Mouse (Mus musculus): ENCODE data around the gene Smpdl3b.
"Not testable (repeated sequence)": the region's sequence is repeated elsewhere in the genome, so short reads cannot be mapped to it uniquely, and the experiment has no call there.

Smpdl3b gene

DNA sequence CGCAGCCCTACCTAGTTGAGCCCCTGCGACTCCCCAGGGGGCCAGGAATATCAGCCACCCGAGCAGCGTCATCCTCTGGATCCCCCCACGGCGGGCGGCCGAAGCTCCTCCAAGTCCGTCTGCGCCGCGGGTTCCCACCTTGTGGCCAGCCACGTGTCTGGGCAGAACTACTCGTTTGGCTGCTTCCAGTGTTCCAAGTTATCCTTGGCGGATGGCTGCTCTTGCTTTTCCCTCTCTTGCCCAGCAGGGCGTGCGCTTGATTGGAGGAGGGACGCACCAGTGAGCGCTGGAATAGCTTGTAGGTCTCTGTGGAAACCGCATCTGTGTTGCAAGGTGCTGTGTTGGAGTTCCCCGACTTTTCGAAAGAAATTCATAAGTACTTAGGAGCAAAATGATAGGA lies at the start of gene Smpdl3b:
TSS of gene Smpdl3b (minus strand) at position 279 of the 400 bp plus-strand sequence.
- no peak for DNase-seq (ENCODE audit: low read depth, low spot score)

DNA sequence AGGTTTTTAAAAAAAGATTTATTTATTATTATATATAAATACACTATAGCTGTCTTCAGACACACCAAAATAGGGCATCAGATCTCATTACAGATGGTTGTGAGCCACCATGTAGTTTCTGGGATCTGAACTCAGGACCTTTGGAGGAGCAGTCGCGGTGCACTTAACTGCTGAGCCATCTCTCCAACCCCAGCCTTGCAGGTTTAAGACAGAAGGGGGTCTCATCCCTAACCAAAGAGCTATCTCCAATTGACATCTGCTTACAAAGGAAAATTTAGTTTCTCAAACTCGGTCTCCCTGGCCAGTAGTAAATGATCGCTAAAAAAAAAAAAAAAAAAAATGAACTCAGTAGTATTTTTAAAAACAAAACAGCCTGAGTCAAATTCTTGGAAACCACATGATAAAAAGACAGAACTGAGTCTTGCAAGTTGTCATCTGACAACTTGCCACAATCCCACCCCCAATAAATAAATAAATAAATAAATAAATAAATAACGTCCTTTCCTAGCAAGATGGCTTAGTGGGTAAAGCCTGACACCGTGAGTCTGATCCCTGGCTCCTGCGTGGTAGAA lies 49.7 kb upstream of the Smpdl3b start:
- no peak for DNase-seq (ENCODE audit: low read depth, low spot score)

DNA sequence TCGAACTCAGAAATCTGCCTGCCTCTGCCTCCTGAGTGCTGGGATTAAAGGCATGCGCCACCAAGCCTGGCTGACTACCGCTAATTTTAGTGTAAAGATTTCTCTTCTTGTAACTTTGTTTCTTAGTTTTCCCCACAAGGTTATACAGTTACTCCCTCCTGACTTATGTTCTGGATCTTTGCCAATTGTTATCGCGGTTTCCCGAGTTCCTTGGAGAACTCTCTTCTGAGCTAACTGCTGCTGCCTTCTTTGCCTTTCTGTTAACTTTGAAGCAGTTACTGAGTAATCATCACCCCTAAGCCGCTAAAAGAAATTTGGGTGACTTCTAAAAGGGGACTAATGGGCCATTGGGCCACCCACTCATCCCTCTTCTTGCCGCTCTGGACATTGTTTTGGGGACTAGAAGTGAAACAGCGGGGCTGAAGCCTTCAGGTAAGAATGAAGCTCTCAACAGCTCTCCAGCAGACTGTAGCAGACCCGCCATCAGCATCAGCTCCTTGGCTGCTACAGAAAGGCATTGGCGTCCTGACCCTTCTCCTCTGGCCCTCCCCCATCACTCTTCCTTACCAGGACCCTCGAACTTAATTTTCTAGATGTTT lies 48.6 kb upstream of the Smpdl3b start:
- DNase-seq (ENCODE audit: low read depth, low spot score): no peak

DNA sequence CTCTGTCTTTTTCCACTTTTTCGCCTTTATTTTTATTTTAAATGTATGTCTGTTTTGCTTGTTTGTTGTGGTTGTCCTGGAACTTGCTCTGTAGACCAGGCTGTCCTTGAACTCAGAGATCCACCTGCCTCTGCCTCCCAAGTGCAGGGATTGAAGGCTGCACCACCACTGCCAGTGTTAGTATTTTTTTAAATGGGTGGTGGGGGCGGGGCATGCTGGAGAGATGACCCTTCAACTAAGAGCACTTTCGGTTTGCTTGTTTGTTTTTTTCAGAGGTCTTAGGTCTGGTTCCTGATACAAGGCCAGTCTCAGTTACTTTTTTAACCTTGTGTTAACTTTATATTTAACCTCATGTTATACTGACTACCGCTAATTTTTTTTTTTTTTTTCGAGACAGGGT lies 48.1 kb upstream of the Smpdl3b start:
- no peak for DNase-seq (ENCODE audit: low read depth, low spot score)

DNA sequence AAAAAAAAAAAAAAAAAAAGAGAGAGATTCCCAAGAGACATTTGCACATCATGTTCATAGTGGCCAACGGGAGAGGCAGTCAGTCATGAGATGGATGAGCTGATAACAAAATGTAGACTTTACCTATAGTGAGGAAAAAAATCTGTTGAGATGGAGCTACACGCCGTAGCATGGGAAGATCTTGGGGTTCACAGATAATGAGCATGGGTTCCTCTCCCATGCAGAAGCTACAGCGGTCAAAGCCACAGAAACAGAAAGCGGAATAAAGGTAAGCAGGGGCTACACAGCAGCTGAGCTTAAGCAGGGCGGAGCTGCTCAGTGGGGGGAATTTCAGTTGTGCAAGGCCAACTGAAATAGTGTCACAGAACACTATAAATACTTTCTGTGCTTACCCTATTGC lies 47.3 kb upstream of the Smpdl3b start:
- DNase-seq (ENCODE audit: low read depth, low spot score): no peak

DNA sequence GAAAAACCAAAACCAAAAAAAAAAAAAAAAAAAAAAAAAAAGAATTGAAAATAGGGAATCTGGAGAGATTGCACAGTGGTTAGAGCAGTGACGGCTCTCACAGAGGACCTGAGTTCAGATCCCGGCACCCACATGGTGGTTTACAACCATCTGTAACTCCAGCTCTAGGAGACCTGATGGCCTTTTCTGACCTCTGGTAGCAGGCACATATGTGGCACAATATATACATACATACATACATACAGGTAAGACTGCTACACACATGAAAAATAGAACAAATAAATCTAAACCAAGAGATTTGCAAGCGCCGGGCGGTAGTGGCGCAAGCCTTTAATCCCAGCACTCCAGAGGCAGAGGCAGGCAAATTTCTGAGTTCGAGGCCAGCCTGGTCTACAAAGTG lies 46.8 kb upstream of the Smpdl3b start:
- DNase-seq (ENCODE audit: low read depth, low spot score): no peak

DNA sequence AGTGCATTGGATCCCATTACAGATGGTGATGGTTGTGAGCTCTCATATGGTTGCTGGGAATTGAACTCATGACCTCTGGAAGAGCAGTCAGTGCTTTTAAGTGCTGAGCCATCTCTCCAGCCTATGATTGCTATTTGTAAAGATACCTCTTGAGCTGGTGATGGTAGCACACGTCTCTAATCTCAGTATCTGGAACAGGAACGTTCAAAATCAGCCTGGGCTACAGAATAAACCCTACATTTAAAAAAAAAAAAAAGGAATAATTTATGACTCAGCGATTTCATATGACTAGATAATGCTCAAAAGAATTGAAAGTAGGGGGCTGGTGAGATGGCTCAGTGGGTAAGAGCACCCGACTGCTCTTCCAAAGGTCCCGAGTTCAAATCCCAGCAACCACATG lies 46.2 kb upstream of the Smpdl3b start:
- DNase-seq (ENCODE audit: low read depth, low spot score): no peak

DNA sequence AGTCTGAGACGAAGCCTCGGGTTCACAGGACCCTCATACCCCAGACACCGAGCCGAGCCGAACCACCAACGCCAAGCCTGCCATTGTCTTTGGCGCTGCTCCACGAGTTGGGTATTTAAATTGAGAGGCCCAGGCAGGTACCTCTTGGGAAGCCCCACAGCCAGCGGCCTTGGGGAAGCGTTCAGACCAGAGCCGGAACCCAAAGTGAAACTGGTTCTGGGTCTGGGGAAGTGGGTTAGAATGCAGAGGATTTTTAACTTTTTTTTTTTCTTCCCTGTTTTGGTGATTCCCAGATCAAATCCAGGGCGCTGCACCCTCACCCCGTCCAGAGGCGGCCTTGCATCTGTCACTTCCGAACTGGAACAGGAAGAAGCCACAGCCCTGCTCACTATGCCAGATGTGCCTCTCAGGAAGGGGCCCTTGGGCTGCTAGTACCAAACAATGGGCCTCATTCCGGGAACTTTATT lies 45.2 kb upstream of the Smpdl3b start:
- no peak for DNase-seq (ENCODE audit: low read depth, low spot score)

DNA sequence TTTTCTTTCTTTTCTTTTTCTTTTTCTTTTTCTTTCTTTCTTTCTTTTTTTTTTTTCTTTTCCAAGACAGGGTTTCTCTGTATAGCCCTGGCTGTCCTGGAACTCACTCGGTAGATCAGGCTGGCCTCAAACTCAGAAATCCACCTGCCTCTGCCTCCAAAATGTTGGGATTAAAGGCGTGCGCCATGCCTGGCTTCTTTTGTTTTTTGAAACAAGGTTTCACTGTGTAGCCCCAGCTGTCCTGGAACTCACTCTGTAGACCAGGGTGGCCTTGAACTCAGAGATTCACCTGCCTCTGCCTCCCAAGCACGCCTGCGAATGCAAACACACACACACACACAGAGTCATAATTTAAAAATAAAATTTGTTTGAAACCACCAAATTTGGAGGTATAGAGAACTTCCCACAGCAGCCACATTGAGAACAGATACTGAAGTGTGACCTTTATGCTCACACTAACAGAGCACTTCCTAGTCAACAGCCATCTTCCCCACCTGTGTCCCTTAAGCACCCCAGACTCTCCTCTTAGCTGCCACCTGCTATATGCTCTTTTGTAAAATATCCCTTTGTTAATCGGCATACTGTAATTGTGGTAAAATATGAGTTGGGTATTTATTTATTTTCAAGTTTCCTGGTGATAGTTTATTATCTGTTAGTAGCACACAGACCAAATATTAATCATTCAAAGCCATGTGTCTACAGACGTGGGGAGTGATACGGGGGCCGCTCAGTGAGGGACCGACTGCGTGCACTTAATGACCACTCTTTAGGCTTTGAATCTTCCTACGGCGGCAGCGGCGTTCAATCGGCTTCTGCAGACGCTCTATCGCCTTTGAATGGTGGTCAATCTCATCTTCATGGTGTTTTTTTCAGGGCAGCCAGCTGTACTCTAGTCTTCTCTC lies 44.4 kb upstream of the Smpdl3b start:
- no peak for DNase-seq (ENCODE audit: low read depth, low spot score)

DNA sequence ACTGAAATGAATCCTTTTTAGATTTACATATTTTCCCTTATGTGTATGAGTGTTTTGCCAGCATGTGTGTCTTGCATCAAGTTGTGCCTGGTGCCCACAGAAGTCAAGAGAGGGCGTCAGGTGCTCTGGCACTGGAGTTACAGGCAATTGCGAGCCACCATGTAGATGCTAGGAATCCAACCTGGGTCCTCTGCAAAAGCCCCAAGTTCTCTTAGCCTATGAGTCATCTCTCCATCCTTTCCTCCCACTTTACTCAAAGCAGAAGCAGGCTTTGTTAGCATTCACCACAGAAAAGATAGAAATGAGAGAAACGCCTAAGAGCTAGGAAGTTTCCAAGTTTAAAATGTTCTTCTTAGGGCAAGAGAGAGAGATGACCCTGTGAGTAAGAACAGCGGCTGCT lies 42.8 kb upstream of the Smpdl3b start:
- no peak for DNase-seq (ENCODE audit: low read depth, low spot score)

DNA sequence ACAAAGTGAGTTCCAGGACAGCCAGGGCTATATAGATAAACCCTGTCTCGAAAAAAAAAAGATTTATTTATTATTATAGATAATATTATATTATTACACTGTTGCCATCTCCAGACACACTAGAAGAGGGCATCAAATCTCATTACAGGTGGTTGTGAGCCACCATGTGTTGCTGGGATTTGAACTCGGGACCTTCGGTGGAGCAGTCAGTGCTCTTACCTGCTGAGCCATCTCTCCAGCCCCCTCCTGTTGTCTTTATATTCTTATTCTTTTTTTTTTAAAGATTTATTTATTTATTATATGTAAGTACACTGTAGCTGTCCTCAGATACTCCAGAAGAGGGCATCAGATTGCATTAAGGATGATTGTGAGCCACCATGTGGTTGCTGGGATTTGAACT lies 41.6 kb upstream of the Smpdl3b start:
- not testable (repeated sequence) for DNase-seq (ENCODE audit: low read depth, low spot score)

DNA sequence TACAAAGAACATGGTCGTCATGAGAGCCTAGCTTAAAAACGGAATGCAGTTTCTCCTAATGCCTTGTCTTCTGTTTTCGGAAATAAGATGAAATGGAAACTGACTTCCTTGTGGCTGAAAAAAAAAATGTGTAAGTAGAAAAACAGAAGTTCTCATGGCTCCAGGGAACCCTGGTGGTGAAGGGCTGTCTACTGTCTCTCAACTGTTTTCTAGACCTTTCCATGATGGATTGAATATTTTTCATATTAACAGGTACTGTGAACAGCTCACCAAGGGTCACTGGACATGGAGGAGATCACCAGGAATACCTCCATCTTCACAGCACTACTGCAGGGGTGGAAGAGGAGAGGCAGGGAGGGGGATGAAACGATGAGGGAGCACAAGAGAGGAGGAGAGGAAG lies 41.0 kb upstream of the Smpdl3b start:
- no peak for DNase-seq (ENCODE audit: low read depth, low spot score)

DNA sequence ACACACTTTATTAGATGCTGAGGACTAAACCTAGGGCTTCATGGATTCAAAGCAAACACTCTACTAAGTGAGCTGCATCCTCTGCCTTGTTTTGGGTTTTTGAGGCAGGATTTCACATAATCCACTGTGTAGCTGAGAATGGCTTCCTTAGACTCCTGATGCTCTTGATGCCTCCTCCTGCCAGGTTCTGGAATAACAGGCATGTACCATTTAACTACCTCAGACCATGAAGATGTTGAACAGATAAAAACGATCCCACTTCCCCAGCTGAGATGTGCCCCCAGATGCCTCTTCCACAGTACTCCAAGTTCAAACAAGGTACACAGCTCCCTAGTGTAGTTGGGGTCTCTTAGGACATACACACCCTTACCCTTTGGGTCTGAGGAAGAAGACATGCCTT lies 40.4 kb upstream of the Smpdl3b start:
- no peak for DNase-seq (ENCODE audit: low read depth, low spot score)

DNA sequence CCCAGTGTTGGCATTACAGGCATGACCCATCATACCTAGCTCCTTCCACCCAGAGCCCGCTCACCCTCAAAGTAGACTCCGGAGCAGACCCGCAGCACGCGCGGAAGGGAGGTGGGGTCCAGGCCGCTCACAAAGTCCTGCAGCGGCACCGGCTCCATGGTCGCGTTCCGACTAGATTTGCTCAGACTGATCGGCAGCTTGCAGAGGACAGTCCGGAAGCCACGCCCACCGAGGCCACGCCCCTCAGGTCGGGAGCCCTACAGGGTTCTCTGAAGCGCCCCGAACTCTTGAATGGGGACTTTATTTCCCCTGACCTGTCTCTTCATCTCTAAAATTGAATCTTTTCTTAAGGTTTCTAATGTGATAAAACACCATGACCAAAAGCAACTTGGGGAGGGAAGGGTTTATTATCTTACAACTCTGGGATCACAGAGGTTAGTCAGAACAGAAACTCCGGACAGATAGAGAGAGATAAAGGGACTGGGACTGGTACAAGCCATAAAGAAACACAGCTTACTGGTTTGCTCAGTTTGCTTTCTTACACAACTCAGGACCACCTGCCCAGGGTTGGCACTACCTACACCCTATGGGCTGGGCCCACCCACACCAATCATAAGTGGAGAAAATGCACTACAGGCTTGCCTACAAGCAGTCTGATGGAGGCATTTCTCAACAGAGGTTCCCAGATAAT lies 39.3 kb upstream of the Smpdl3b start, which contains the start of gene Themis2:
TSS of gene Themis2 (minus strand) at position 192 of the 691 bp plus-strand sequence.
- no peak for DNase-seq (ENCODE audit: low read depth, low spot score)

DNA sequence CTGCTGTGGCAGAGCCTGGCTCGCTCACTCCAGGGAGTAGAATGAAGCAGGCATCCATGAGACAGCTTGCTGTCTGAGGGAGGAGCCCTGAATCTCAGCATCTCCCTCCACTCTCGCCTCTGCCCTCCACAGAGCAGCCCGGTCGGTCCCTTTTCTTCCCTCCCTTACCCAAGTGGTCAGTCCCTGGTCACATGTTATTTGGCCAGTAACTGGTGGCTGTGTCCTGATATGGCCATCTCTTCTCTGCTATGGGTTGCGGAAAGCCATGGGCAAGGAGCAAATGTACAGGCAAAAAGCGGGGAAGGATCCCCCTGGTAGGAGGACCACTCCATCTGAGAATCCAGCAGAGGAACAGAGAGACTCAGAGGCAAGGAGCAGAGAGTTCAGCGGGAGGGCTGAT lies 38.1 kb upstream of the Smpdl3b start:
- no peak for DNase-seq (ENCODE audit: low read depth, low spot score)

DNA sequence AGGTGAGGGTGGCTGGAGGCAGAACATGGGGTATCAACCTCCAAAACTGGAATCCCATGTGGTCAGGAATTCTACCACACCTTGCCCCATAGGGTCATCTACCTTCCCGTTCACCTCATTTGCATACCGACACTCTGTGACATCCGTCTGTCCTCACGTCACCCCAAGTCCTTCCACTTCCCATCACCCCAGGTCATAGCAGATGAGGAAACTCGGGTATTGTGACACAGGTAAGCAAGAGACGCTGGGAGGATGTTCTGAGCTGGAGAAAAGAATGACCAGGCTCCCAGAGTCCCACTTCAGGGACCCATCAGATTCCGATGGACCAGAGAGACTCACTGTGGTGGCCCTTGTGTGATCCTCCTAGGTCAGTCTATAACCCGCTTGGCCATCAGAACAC lies 37.7 kb upstream of the Smpdl3b start:
- DNase-seq (ENCODE audit: low read depth, low spot score): no peak

DNA sequence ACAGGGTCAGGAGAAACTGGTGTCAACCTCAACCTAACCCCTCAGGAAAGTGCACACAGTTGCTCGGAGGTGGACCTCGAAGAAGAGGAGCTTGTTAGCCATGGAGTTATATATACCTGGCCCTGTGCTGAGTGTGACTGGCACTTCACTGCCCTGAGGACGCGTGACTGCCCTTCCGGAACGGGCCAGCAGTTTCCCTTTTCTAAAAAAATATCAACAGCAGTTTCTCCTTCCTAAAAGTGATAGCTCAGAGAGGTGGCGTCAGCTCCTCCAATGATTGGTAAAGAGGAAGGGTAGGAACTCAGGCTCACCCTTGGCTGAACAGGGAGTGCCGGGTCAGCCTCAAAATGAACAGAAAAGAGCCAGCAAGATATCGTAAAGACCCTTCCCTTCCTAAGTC lies 37.0 kb upstream of the Smpdl3b start:
- no peak for DNase-seq (ENCODE audit: low read depth, low spot score)

DNA sequence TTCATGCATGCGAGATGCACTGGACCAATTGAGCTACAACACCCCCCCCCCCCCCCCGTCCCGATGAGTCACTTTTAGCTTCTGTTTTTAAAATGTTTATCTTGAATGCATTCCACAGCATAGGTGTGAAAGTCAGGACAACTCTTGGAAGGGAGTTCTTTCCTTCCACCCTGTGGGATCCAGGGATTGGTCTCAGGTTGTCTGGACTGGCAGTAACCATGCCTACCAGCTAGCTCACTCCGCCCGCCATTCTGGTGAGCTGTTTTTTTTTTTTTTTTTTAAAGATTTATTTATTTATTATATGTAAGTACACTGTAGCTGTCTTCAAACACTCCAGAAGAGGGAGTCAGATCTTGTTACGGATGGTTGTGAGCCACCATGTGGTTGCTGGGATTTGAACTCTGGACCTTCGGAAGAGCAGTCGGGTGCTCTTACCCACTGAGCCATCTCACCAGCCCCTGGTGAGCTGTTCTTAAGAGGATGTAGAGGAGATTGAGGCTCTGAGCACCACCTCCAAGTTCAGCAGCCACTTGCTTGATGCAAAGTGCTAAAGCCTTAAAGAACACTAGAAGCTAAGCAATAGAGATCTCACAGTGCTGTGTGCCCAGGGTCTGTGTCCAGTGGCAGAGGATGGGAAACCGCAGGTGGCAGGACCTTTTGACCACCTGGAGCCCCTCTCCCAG lies 36.4 kb upstream of the Smpdl3b start:
- DNase-seq (ENCODE audit: low read depth, low spot score): not testable (repeated sequence)

DNA sequence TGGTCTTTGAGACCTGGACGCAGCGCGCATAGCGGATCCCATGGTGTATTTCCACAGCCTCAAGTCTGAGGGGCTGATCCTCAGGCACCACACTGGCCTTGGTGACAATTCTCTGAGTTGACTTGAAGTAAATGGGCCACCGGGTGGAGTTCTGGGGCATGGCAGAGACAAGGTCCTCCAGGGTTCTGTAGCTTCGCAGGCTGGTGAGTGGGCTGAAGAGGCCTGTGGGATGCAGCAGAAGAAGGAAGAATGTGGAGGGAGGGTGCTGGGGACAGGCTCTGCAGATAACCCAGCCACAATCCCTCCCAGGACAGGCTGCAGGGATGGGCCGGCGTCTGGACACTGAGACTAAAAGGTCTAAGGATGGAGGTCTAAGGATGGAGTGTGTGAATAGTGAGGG lies 32.7 kb upstream of the Smpdl3b start:
- no peak for DNase-seq (ENCODE audit: low read depth, low spot score)

DNA sequence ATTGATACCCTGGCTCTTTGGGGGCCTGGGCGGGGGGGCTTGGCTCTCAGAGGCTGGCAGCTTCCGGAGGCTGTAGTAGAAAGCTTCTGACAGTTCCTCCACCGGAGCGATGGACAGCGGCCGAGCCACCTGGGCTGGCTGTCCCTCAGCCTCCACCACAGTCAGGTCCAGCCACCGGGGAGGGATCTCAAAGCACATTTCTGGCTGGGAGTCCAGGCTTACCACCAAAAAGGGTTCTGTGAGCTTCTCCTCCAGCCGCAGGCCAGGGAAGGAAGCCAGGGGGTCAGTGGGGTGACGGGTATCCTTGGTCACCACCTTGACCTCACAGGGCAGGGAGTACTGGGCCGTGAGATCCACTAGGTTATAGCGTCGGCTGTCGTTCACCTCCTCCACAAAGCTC lies 28.2 kb upstream of the Smpdl3b start:
- no peak for DNase-seq (ENCODE audit: low read depth, low spot score)

DNA sequence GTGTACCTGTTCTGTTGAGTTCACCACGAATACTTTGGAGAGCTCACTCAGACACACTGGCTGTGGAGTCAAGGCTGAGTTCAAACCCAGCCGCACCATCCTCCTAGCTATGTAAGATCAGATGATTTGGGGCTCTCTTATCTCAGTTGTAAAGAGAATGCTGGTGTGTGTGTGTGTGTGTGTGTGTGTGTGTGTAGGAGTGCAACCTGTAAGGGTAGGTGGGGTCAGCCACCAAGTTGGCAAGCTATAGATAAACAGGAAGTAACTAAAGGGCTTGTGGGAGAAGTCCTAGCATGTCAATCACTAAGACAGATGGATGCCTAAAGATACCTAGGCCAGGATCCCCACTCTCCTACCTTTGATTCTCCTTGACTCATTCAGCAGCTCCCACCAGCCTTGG lies 26.7 kb upstream of the Smpdl3b start:
- DNase-seq (ENCODE audit: low read depth, low spot score): no peak

DNA sequence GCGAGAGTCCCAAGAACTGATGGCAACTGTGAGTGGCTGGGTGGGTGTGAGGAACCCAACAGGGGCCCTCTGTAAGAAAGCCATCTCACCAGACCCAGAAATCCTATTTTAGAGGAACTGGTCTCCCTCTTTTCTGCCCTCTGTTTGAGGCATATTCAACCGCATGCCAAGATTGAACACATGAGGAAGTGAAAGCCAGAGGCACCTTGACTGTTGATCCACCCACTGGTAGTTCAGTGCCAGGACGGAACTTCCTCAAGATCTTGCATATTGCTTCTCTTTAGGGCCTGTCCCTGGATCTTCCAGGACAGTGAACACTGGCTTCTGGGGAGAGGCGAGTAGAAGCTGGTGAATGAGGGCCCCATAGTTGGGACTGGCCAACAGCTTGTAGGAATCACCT lies 23.2 kb upstream of the Smpdl3b start:
- no peak for DNase-seq (ENCODE audit: low read depth, low spot score)

Measured in retina, adult 2 months (tissue).